Mouse (Mus musculus): ENCODE results near the gene Hapln1. TPM values are rescaled to one million over a fixed set of nuclear protein-coding genes. Genes with fewer than 3 reads are reported as not detected.

Hapln1 gene
- 0.03 TPM in 1 of 2 replicates, not detected in the other for polyA plus RNA-seq (2012; rRNA removed)

DNA sequence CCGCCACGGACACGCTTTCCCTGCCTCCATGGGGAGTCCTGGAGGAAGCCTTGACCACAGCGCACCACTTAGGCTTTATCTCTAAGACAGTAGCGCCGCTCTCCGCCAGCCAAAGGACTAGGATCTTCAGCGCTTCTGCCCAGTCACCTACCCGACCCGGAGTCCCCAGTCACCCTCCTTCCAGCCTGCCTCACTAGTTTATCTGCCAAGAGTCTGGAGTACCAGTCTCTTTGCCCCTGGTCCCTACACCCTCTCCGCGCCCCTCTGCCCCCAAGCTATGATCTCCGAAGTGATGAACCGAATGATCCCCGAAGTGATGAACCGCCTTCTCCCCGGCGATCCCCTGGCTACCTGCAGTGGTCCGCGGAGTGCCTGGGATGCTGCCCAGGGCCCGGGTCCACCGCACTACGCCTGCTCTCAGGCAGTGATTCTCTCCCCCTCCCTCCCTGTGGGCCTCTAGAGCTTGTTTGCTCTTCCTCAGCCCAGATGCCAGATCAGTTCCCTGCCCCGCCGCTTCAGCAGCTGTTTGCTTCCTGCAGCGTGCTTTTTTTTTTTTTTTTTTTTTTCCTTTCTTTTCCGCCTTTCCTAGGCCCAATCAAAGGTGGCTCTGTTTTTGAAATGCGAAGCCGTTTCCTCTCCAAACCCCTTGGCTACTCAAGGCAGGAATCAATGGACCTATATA, at the start of gene Hapln1:
Gene Hapln1 (plus strand): TSS at position 592 of the 682 bp plus-strand sequence.

Other genes with a start within 250 kb of the Hapln1 start
- gene Vcan, start 202.7 kb downstream of the Hapln1 start, polyA plus RNA-seq (2012; rRNA removed): 0.84 and 1.9 TPM in 2 replicates

All from stomach, adult 2 months (tissue).